Mouse (Mus musculus) kidney, adult 2 months (tissue): Measurements from ENCODE around the gene Sart1.
A peak's percentile ranks its signal among the peaks of the same experiment; 100 is the strongest.

Experiments used
- CTCF ChIP-seq: fragments of 200-500 bp; conservative IDR thresholded peaks from 2 replicates; pipeline ENCODE4 v1.5.1; 2011; ENCODE audit warnings: low read depth, mild to moderate bottlenecking, control low read depth, low read length, moderate library complexity, mixed read lengths; ENCODE audit not compliant: insufficient read depth, insufficient read length
- POLR2A ChIP-seq: fragments of 200-500 bp; IDR thresholded peaks from one replicate; pipeline ENCODE4 v1.6.1; 2011; ENCODE audit warnings: low read depth, low read length, control low read depth

DNA sequence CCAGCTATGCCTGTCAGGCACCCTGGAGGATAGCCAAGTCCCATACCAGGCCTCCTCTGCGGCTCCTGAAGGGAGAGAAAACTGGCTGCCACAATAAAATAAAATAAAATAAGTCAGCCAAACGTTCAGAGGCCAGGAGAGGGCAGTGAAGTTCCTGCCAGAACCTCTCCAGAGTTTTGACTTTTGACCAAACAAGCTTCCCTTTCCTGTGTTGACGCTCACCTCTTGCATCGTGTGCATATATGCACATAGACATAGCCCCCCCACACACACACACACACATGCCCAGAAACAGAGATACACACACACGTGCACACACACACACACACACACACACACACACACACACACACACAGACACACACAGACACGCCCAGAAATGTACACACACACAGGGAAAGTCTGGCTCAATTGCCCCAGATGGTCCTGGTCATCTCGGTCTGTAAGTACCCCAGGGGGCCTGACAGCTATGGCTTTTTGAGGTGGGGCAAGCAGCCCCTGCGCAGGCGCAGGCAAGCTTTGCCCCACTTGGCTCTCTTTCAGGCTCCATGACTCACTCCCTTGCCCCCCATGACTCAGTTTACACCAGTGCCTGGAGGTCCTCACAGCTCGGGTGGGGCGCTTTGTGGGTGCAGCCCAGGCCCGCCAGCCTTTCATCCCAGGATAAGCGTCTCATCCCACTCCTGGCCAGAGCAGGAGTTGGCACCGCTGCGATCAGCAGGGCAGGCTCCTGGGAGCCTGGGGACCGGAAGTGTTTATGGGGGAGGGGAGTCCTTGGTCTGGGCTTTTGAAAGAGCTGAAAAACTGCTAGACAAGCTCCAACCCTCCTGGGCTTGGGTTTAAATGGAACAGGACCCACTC is 44.7 kb upstream of the Sart1 start:
- TF ChIP-seq CTCF: peak; percentile 65
- no peak for TF ChIP-seq POLR2A
